Mouse (Mus musculus): ENCODE data around the gene Gjb6. TPM values are rescaled to one million over a fixed set of nuclear protein-coding genes. Genes with fewer than 3 reads are reported as not detected.

Gene Gjb6
- total RNA-seq (2022): 10 to 100 TPM; 68.5 to 87.5 (median 85.5) TPM

GRCm38 (mm10) chr14:57133161-57133661 is at the start of gene Gjb6:
Gene Gjb6, minus strand, starts transcription at chr14:57133611.
- DNase-seq (ENCODE audit: low spot score in 2 of 2): no peak

- DNase-seq (ENCODE audit: low spot score in 2 of 2): peak in 1 of 2 experiments; percentile 9
These were observed 32.1 kb upstream of the Gjb6 start for GRCm38 (mm10) chr14:57165493-57165892.

DNA sequence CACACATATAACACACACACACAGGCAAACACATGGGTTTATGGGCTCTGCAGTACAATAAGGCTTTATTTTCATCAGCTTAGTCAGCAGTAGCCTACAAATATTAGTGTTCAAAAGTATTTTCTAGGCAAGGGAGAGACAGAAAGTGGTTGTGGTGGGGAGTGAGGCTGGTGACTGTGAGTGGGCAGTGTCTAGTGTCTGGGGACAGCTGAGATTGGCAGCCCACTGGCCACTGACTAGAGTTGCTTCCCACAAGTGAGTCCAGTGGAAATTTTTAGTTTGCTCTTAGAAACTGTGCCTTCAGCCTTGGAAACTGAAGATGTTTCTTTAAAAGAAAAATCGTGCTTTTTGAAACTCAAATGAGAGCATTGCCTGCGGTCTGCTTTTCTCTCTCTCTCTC is 28.4 kb upstream of the Gjb6 start:
- peak in 1 of 2 experiments; percentile 12 for DNase-seq (ENCODE audit: low spot score in 2 of 2)

GRCm38 (mm10) chr14:57161201-57161600 is 27.8 kb upstream of the Gjb6 start:
- DNase-seq (ENCODE audit: low spot score in 2 of 2): peak in 1 of 2 experiments; percentile 27

DNA sequence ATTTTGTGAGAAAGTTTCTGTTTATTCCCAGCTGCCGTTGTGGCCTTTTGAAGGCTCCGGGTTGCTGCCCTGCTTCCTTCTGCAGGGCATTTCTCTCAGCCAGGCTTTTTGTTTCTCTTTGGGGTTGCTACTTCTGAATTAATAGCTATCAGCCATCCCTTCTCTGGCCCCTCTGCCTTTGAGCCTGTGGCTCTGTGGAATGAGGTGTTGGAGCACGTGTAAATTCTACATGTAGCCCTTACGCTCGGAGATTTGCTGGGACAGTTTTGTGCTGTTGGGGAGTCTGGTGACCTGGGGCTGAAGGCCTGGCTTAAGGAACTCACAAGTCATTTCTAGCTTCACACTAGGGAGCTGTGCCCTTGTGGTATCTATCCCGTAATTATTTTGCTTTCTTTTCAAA is 21.5 kb upstream of the Gjb6 start:
- no peak for DNase-seq (ENCODE audit: low spot score in 2 of 2)

GRCm38 (mm10) chr14:57145741-57146140 is 12.3 kb upstream of the Gjb6 start:
- DNase-seq (ENCODE audit: low spot score in 2 of 2): no peak

- no peak for DNase-seq (ENCODE audit: low spot score in 2 of 2)
These were observed 1.9 kb upstream of the Gjb6 start for GRCm38 (mm10) chr14:57135265-57135664.

- DNase-seq (ENCODE audit: low spot score in 2 of 2): no peak
These were observed 6.0 kb downstream of the Gjb6 start for GRCm38 (mm10) chr14:57127383-57127782.

DNA sequence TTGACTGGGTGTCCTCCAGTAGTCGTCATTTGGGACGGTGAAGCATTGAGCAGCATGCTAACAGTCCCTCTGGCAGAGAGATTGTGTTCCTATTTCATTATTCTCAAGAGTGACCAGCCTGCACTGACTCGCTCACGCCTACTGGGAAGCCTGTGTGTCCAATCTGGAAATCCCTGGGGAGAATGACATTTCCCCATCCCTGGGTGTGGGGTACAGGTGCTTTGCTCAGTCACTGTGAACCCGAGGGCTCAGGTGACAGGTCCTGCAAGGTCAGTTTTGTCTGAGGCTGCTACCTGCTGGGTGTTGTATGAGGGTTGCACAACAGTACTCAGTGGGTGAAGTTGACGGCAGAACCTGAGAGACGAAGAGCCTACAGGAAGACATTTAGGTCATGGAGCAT is 11.1 kb downstream of the Gjb6 start:
- DNase-seq (ENCODE audit: low spot score in 2 of 2): no peak

DNA sequence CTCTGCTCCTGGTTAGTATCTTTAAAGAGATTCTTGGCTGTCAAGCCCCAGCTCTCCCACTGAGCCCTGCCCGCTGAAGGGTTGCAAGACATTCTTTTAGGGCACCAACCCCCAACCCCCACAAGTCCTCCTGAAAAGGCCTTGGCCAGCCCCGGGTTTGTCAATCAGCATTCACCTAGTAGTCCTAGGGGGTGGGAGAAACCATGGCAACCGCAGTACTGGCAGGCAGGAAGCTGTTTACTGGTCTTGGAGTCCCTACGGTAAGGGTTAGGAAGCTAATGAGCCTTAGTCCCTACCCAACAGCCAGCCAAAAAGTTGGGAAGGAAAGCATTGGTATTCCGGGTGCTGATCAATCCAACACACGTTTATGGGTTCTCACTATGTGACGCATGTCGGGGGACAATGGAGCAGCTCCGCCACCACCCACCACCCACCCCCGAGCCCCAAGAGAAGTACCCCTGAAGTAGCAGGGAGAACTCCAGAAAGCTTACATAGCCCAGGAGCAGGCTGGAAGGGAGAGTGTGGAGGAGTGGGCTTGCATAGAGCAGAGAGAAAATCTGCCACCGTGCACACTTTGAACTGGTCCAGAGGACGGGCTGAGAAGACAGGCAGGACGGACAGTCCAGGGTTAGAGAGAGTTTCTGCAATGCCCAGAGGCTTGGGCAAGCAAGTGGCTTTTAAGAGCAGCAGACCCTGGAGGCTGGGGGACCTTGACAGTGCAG is 17.4 kb downstream of the Gjb6 start, which contains the start of gene Gm4491:
Gene Gm4491 (minus strand): TSS at position 61 of the 722 bp plus-strand sequence.
- peak in 1 of 2 experiments; percentile 82 for DNase-seq (ENCODE audit: low spot score in 2 of 2)

DNA sequence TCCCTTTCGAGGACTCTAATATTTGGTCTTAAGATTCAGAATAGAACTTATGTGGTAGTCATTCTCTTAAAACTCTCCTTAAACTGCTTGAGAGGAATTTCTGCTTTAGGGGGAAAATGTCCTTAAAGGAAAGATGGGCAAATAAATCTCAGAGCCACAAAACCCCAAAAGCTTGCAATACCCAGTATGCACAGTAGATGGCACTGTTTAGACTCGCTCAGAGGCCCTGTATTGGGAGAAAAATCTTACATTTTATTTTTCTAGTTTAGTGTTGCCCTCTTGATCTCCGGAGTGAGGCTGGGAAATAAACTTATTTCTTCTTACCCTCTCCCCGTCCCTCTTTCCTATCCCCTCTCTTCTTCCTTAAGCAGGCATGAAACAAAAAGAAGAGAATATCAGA is 24.2 kb downstream of the Gjb6 start:
- DNase-seq (ENCODE audit: low spot score in 2 of 2): no peak

GRCm38 (mm10) chr14:57107916-57108315 is 25.5 kb downstream of the Gjb6 start:
- DNase-seq (ENCODE audit: low spot score in 2 of 2): no peak

- DNase-seq (ENCODE audit: low spot score in 2 of 2): no peak
These were observed 26.3 kb downstream of the Gjb6 start for GRCm38 (mm10) chr14:57107091-57107490.

GRCm38 (mm10) chr14:57105721-57106120 is 27.7 kb downstream of the Gjb6 start:
- DNase-seq (ENCODE audit: low spot score in 2 of 2): no peak

DNA sequence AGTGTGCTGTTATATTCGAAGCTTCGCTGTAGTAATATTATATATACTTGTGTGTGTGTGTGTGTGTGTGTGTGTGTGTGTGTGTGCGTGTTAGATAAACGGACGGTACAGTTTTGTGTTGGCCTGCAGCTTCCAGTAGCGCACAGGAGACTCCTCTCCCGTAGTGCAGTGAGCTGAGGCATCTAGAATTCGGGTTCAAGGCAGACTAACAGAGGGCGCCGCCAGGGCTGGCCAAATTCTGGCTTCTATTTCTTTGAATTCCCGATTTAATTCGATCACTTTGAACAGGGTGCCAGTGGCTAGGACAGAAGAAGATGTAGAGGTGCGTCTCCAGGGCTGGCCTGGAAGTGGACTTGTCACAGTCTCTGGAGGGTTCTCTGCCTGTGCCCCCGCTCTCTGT is 28.3 kb downstream of the Gjb6 start:
- DNase-seq (ENCODE audit: low spot score in 2 of 2): no peak

DNA sequence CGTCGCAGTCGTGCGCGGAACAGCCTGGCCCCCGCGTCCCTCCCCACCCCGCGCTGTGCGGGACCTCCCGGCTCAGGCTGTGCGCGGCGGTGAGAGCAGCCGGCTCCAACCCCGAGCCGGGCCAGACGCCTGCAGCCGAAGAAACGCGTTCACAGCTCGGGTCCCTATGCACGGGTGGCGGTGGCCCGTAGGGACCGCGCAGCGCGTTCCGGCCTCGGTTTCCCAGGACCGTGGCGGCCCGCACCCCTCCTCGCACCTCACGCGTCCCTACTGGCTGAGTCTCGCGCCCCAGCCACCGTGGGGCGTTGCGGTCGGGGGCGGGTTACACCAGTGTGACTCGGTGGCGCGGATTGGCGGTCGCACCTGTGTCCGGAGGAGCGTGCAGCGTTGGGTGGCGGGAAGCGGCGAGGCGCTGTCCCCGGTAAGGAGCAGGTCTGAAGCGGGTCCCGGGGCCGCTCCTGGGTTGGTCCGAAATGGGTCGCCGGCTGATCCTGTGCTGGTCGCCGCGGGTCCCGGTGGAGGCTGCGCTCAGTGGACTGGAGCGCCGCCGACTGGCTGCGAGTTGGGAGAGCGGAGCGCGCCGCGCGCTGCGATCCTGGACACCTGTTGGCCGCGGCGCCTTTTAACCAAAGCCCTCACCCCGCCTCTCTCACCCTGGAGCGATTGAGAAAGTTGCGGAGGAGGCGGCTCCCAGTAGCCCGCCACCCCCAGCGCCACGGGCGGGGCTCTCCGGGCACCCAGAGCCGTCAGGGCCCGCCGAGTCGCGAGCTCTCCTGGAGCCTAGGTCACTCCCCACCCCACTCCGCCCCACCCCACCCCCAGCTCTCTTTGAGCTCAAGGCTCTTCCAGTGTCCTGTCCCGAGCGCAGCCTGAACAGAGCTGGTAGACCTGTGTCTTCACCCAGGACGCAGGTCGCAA is 29.0 kb downstream of the Gjb6 start, which contains the start of gene Gjb2:
Gene Gjb2 (minus strand): TSS at position 597 of the 918 bp plus-strand sequence.
- no peak for DNase-seq (ENCODE audit: low spot score in 2 of 2)

DNA sequence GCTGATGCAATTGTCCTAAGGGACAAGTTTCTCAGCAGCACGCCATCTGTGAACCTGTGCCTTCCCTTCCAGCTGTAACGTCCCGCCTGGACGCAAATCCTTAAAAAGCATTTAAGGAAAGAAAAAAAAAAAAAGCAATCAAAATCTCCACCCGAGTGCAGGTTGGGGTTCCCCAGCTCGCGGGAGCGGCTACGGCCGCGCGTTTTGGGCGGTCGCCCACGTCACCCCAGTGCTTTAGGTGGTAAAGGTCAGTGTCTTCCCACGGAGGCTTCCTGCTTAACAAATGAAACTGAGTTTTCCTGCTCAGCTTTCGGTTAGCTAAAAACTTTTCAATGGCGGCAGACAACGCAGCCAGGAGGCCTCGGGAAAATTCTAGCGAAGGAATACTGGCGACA is 29.7 kb downstream of the Gjb6 start:
- DNase-seq (ENCODE audit: low spot score in 2 of 2): no peak

- DNase-seq (ENCODE audit: low spot score in 2 of 2): no peak
These were observed 30.3 kb downstream of the Gjb6 start for GRCm38 (mm10) chr14:57103121-57103520.

DNA sequence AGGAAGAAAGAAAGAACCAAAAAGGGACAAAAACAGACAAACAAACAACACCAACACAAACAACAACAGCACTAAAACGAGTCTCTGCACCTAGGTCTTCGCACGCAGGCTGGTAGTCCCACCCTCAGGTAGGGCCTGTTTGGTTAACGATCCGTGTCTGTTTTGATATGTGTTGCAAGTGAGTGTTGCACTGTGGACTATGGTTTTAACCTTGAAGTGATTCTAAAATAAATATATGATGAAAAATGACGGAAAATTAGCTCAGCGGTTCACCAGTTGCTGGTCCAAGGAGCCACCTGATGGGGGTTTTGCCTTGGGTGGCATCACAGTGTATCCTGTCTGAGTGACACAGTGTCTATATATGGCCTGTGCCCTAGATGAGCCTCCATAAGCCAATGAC is 31.8 kb downstream of the Gjb6 start:
- DNase-seq (ENCODE audit: low spot score in 2 of 2): no peak

- no peak for DNase-seq (ENCODE audit: low spot score in 2 of 2)
These were observed 37.6 kb downstream of the Gjb6 start for GRCm38 (mm10) chr14:57095855-57096254.

GRCm38 (mm10) chr14:57093029-57093428 is 40.4 kb downstream of the Gjb6 start:
- peak in 1 of 2 experiments; percentile 38 for DNase-seq (ENCODE audit: low spot score in 2 of 2)

DNA sequence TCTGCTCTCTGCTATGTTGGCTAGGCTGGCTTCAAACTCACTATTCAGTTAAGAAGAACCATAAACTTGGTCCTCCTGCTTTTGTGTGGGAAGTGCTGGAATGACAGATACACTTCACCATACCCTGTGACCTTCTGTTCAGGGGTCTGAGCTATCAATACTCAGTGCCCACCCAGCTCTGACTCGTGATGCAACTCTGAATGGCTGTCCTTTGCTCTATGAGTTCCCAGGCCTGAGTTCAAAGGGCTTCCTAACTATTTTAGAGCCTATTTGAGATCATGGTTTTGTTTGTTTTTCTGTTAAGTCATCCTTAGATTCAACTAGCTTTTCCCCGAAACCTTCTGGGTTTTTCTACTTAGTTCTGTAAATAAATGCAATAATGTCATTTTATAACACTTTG is 43.4 kb downstream of the Gjb6 start:
- no peak for DNase-seq (ENCODE audit: low spot score in 2 of 2)
